Mouse (Mus musculus) forebrain, postnatal 0 days (tissue): ENCODE results near the gene Plin4. TPM values are rescaled to one million over a fixed set of nuclear protein-coding genes. Genes with fewer than 3 reads are reported as not detected.

Experiments used
- ATAC-seq: fragments of 200-750 bp; cut with Nextera tagmentation; 2 replicates; pipeline ENCODE4 v1.8.0; 2017; ENCODE audit warnings: mild to moderate bottlenecking, moderate library complexity
- DNase-seq: peaks from one replicate; pipeline ENCODE4 v3.0.0-alpha.2; 2015
- H3K27ac ChIP-seq: fragments of 300-500 bp; sonication (generic); 2 replicates; pipeline ENCODE4 v1.5.1; 2014; ENCODE audit warnings: low read depth, mild to moderate bottlenecking, antibody characterized with exemption, low read length, moderate library complexity, mixed read lengths
- H3K27me3 ChIP-seq: fragments of 300-500 bp; sonication (generic); 2 replicates; pipeline ENCODE4 v1.6.1; 2014; ENCODE audit warnings: mild to moderate bottlenecking, low read length, mixed read lengths; ENCODE audit not compliant: insufficient read depth
- H3K36me3 ChIP-seq: fragments of 300-500 bp; sonication (generic); 2 replicates; pipeline ENCODE4 v1.6.1; 2014; ENCODE audit warnings: mild to moderate bottlenecking, moderate library complexity; ENCODE audit not compliant: insufficient read depth
- H3K4me1 ChIP-seq: fragments of 300-500 bp; sonication (generic); 2 replicates; pipeline ENCODE4 v1.6.1; 2014; ENCODE audit warnings: antibody characterized with exemption; ENCODE audit not compliant: insufficient read depth
- H3K4me2 ChIP-seq: fragments of 300-500 bp; sonication (generic); 2 replicates; pipeline ENCODE4 v1.6.1; 2014; ENCODE audit warnings: low read depth, mild to moderate bottlenecking, moderate library complexity
- H3K4me3 ChIP-seq: fragments of 300-500 bp; sonication (generic); 2 replicates; pipeline ENCODE4 v1.5.1; 2014; ENCODE audit warnings: low read depth, low read length, mixed read lengths
- H3K9ac ChIP-seq: fragments of 300-500 bp; sonication (generic); 2 replicates; pipeline ENCODE4 v1.6.1; 2014; ENCODE audit warnings: mild to moderate bottlenecking
- H3K9me3 ChIP-seq: fragments of 300-500 bp; sonication (generic); 2 replicates; pipeline ENCODE4 v1.6.1; 2016; ENCODE audit warnings: low read length
- CTCF ChIP-seq: sonication (generic); IDR thresholded peaks from 2 replicates; pipeline ENCODE4 v1.5.1; 2016; ENCODE audit warnings: antibody characterized with exemption, control low read depth, low read depth
- WGBS: fragments of 180-500 bp; shearing (Covaris S2); extraction: QIAGEN DNeasy Blood & Tissue Kit; methylation state at CpG from one replicate; pipeline ENCODE4 v1.1.7; 2014; 5-methylcytosine and 5-hydroxymethylcytosine counted together
- polyA plus RNA-seq: library from polyadenylated mRNA; unstranded; fragments of >200 nt; fragmentation: Nextera tagmentation; extraction: Ambion mirVana; gene quantifications from 2 replicates; pipeline ENCODE4 v1.2.1, GENCODE M21; 2015
- total RNA-seq: library from RNA; depleted of rRNA; stranded (reverse); fragments of >200 nt; gene quantifications from 2 replicates; pipeline ENCODE4 v1.2.3, GENCODE M21; 2014

The Plin4 gene
- total and polyA plus RNA-seq, 2 experiments from 2014 or later: 0.02 to 0.52 TPM

DNA sequence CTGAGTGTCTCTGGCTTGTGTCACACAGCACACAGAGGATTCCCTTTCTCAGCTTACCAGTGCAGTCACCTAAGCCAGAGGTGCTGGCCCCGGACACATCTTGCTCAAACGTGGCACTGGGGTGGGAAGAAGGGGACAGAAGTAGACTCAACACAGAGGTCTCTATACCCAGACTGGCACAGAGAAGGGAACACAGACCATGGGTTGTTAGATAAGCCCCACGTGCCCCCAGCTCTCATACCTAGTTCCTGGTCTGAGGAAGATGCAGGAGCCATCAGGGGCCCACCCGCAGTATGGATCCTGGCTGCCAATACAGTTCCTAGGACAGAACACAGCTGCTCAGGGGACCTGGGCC is 15.7 kb upstream of the Plin4 start:
- WGBS: 90% methylated on average over 4 of the region's 4 CpGs

DNA sequence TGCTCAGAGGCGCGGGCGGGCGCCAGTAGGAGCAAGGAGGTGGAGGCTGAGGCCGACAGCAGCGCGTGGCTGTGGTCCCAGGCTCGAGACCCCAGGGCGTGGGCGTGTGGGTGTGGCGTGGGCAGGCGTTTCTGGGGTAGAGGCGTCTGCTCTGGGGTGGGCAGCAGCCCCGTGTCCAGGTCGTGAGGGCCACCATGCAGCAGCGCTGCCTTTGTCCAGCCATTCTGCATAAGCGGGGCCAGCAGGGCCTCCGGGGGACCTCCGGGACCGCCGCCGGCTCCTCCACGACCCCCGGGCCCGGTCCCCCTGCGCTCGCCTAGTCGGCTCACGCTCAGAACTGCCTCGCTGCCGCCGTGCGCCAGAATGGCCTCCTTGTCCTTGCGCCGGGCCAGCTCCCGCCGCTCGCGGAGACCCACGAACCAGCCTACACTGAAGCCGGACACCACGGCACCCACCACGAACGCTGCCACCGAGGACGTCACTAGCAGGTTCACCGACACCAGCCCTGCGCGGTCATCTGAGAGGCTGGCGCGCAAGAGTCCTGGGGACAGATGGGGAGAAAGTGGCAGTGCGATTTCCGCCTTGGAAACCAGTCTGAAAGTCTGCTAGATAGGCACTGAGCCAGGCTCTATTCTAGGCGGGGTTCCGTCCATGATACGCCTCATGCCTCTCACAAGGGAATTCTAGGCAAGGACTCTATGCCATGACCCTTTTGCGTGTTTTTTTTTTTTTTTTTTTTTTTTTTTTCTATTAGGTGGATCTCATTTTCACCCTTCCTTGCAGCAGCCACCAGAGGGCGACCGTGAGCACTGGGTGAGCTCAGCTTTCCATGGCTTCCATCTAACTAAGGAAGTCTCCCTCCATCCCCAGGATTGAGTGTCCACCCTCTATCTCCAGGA is 15.0 kb upstream of the Plin4 start:
- peak; percentile 76 for TF ChIP-seq CTCF
- H3K27ac ChIP-seq: no peak overlapping the region
- H3K9ac ChIP-seq: no peak overlapping the region
- H3K4me1 ChIP-seq: no peaks in the 10 kb centered on the region
- peaks cover 62% of the 10 kb centered on the region for H3K36me3 ChIP-seq
- peak overlapping the region; percentile 39 for H3K4me2 ChIP-seq
- no peak overlapping the region for H3K4me3 ChIP-seq
- DNase-seq: peak; percentile 59
- WGBS: 15% methylated on average over 59 of the region's 59 CpGs
- ATAC-seq: peak; percentile 14; the same call in 1 of the 2 replicates
- peaks cover 12% of the 10 kb centered on the region; the same call in 1 of the 2 replicates for H3K9me3 ChIP-seq
- peaks cover 24% of the 10 kb centered on the region for H3K27me3 ChIP-seq

More for the DNA sequence above, 15.7 kb upstream of the Plin4 start:
- no peak for TF ChIP-seq CTCF
- H3K4me1 ChIP-seq: no peaks in the 10 kb centered on the region
- H3K27ac ChIP-seq: no peak overlapping the region
- H3K9ac ChIP-seq: no peak overlapping the region
- H3K9me3 ChIP-seq: peaks cover 12% of the 10 kb centered on the region; the same call in 1 of the 2 replicates
- no peak for DNase-seq
- peaks cover 69% of the 10 kb centered on the region for H3K36me3 ChIP-seq
- ATAC-seq: no peak
- H3K4me2 ChIP-seq: no peak overlapping the region
- no peak overlapping the region for H3K4me3 ChIP-seq
- H3K27me3 ChIP-seq: peaks cover 19% of the 10 kb centered on the region

DNA sequence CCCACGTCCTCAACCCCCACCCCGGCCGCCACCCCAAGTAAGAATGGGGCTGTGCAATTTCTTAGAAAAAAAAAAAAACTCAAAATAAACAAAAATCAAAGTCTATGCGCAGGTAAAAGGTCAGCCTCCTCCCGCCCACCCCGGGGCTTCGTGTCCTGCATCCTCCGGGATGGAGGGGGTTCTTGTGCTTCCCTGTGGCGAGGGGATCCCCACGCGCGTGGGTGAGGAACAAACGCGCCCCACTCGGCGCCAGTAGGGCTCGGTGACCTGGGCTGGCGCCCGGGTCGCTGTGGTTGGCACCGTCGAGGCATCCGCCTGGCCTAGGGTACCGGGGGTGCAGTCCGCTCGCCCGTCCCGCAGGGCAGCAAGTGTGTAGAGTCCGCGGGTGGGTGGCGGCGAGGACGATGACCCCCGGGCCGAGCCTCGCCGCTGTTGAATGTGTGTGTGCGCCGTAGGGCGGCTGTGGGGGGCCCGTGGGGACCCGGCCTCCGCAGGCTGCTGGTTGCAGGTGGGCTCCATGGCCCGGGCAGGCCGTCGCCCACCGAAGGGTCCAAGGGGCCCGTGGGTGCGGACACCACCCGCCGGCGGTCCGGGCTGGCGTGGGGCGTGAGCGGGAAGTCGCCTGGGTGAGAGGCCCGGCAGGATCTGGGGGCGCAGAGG is 14.2 kb upstream of the Plin4 start:
- Histone ChIP-seq H3K4me2 (peak overlapping the region; percentile 39; the same call in 1 of the 2 replicates), H3K36me3 (peaks cover 54% of the 10 kb centered on the region), H3K9ac (no peak overlapping the region), H3K27me3 (peaks cover 27% of the 10 kb centered on the region), H3K4me1 (no peaks in the 10 kb centered on the region), H3K9me3 (peaks cover 12% of the 10 kb centered on the region; the same call in 1 of the 2 replicates), H3K4me3 (no peak overlapping the region), H3K27ac (no peak overlapping the region)
- 60% methylated on average over 58 of the region's 59 CpGs for WGBS
- TF ChIP-seq CTCF: no peak
- DNase-seq (no peak), ATAC-seq (no peak)

GRCm38 (mm10) chr17:56123161-56123560 is 13.6 kb upstream of the Plin4 start:
- Histone ChIP-seq H3K36me3 (peaks cover 49% of the 10 kb centered on the region), H3K27ac (no peak overlapping the region), H3K4me2 (no peak overlapping the region), H3K4me1 (no peaks in the 10 kb centered on the region), H3K27me3 (peaks cover 33% of the 10 kb centered on the region), H3K9me3 (peaks cover 12% of the 10 kb centered on the region; the same call in 1 of the 2 replicates), H3K4me3 (no peak overlapping the region), H3K9ac (no peak overlapping the region)
- TF ChIP-seq CTCF: no peak
- 90% methylated on average over 12 of the region's 12 CpGs for WGBS
- ATAC-seq: no peak
- no peak for DNase-seq

GRCm38 (mm10) chr17:56121826-56122225 is 12.2 kb upstream of the Plin4 start, which contains the start of gene Lrg1:
Gene Lrg1 (minus strand): TSS chr17:56122001.
- no peak for ATAC-seq
- no peak within 1 kb of the TSS for H3K4me3 ChIP-seq
- TF ChIP-seq CTCF: no peak
- no peaks in the 10 kb centered on the region for H3K4me1 ChIP-seq
- H3K9ac ChIP-seq: no peak within 1 kb of the TSS
- peaks cover 33% of the 10 kb centered on the region for H3K27me3 ChIP-seq
- WGBS: 57% methylated on average over 2 of the region's 2 CpGs
- H3K4me2 ChIP-seq: no peak within 1 kb of the TSS
- peaks cover 36% of the 10 kb centered on the region for H3K36me3 ChIP-seq
- H3K9me3 ChIP-seq: peaks cover 12% of the 10 kb centered on the region; the same call in 1 of the 2 replicates
- no peak for DNase-seq
- no peak within 1 kb of the TSS for H3K27ac ChIP-seq

- no peak overlapping the region for H3K4me2 ChIP-seq
- no peak for TF ChIP-seq CTCF
- no peaks in the 10 kb centered on the region for H3K4me1 ChIP-seq
- peaks cover 33% of the 10 kb centered on the region for H3K27me3 ChIP-seq
- peaks cover 22% of the 10 kb centered on the region for H3K36me3 ChIP-seq
- no peak overlapping the region for H3K4me3 ChIP-seq
- DNase-seq: no peak
- H3K27ac ChIP-seq: no peak overlapping the region
- H3K9me3 ChIP-seq: peaks cover 12% of the 10 kb centered on the region; the same call in 1 of the 2 replicates
- H3K9ac ChIP-seq: no peak overlapping the region
- ATAC-seq: no peak
- WGBS: 7% methylated on average over 66 of the region's 66 CpGs
Observed at GRCm38 (mm10) chr17:56119981-56120880, 10.6 kb upstream of the Plin4 start.
